Mouse (Mus musculus): ENCODE results near the gene Pakap.

GRCm38 (mm10) chr4:57694356-57695136 is 126.6 kb downstream of the Pakap start:
- TF ChIP-seq CTCF (IDR thresholded peaks at IDR 0.05; ENCODE audit: borderline replicate concordance, insufficient read depth, low read depth, low read length) (no peak), POLR2A (IDR thresholded peaks at IDR 0.05; ENCODE audit: borderline replicate concordance, insufficient read depth, low read length) (no peak)

All from cerebellum, adult 2 months (tissue).